Mouse (Mus musculus) testis, adult 2 months (tissue): ENCODE results near the gene Tsc2. TPM values are rescaled to one million over a fixed set of nuclear protein-coding genes. Genes with fewer than 3 reads are reported as not detected.

ENCODE experiments used
- H3K27ac ChIP-seq: fragments of 200-500 bp; 2 replicates; pipeline ENCODE4 v1.5.1; 2012; ENCODE audit warnings: low read depth, low read length; ENCODE audit not compliant: control insufficient read depth, insufficient read depth
- H3K27me3 ChIP-seq: fragments of 200-500 bp; 2 replicates; pipeline ENCODE4 v1.6.1; 2012; ENCODE audit warnings: mild to moderate bottlenecking, low read length, moderate library complexity; ENCODE audit not compliant: control insufficient read depth, insufficient read depth
- H3K36me3 ChIP-seq: fragments of 200-500 bp; 2 replicates; pipeline ENCODE4 v1.6.1; 2012; ENCODE audit warnings: mild to moderate bottlenecking, low read length; ENCODE audit not compliant: control insufficient read depth, insufficient read depth
- H3K4me1 ChIP-seq: fragments of 200-500 bp; 2 replicates; pipeline ENCODE4 v1.6.1; 2012; ENCODE audit warnings: low read length; ENCODE audit not compliant: control insufficient read depth, insufficient read depth
- H3K4me3 ChIP-seq: fragments of 200-500 bp; 2 replicates; pipeline ENCODE4 v1.5.1; 2012; ENCODE audit warnings: low read depth, mild to moderate bottlenecking, low read length, moderate library complexity, mixed read lengths; ENCODE audit not compliant: control insufficient read depth
- CTCF ChIP-seq: fragments of 200-500 bp; IDR thresholded peaks from 2 replicates; pipeline ENCODE4 v1.5.1; 2012; ENCODE audit warnings: low read depth, mild to moderate bottlenecking, inconsistent platforms, low read length, moderate library complexity; ENCODE audit not compliant: control insufficient read depth, insufficient read depth, insufficient replicate concordance
- POLR2A ChIP-seq: fragments of 200-500 bp; IDR thresholded peaks from 2 replicates; pipeline ENCODE4 v1.6.1; 2012; ENCODE audit warnings: low read depth, mild to moderate bottlenecking, inconsistent platforms, low read length, moderate library complexity; ENCODE audit not compliant: control insufficient read depth
- polyA plus RNA-seq: library from polyadenylated mRNA; depleted of rRNA; stranded (reverse); fragments of >200 nt; gene quantifications from 2 replicates; pipeline ENCODE4 v1.2.3, GENCODE M21; 2012

The Tsc2 gene
- polyA plus RNA-seq, 1 experiment = 41.6 TPM

DNA sequence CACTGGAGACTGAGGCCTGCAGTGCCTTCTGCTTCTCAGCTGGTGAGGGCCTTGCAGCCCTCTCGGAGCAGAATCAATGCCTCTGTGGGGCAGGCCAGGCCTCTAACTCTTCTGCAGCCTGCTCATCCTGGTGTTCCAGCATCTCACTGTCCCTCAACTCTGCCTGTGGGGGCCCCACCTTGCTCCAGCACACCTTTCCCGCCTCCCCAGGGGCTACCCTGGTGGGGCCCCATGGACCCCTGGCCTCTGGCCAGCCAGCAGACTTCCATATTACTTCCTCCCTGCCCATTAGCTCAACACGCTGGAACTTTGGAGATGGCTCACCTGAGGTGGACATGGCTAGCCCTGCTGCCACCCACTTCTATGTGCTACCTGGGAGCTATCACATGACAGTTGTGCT is 67.3 kb downstream of the Tsc2 start:
- H3K36me3 ChIP-seq = peaks cover 2% of the 10 kb centered on the region; the same call in 1 of the 2 replicates
- no peaks in the 10 kb centered on the region for H3K4me1 ChIP-seq
- no peaks in the 10 kb centered on the region for H3K27me3 ChIP-seq
- H3K4me3 ChIP-seq = no peak overlapping the region
- no peak overlapping the region for H3K27ac ChIP-seq
- TF ChIP-seq CTCF (no peak), POLR2A (no peak)

DNA sequence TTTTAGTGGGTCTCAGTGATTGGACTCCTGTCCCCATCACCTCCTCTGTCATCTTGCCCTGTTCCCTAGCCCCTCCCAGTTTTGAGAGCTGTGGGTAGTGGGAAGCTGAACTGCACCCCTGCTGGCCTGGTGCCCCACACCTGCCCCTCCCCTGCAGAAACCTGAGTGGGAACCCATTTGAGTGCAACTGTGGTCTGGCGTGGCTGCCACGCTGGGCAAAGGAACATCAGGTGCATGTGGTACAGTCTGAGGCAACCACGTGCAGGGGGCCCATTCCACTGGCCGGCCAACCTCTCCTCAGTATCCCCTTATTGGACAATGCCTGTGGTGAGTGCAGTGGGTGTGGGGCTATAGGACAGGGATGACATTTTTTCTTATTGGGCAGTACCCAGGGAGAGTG is 68.0 kb downstream of the Tsc2 start:
- H3K27me3 ChIP-seq = no peaks in the 10 kb centered on the region
- no peaks in the 10 kb centered on the region for H3K4me1 ChIP-seq
- peaks cover under 1% of the 10 kb centered on the region; the same call in 1 of the 2 replicates for H3K36me3 ChIP-seq
- TF ChIP-seq POLR2A (no peak), CTCF (no peak)
- no peak overlapping the region for H3K4me3 ChIP-seq
- H3K27ac ChIP-seq = no peak overlapping the region

GRCm38 (mm10) chr17:24563638-24564037 is 68.8 kb downstream of the Tsc2 start:
- Histone ChIP-seq H3K4me1 (no peaks in the 10 kb centered on the region), H3K27me3 (no peaks in the 10 kb centered on the region), H3K4me3 (no peak overlapping the region), H3K36me3 (no peaks in the 10 kb centered on the region; the same call in 1 of the 2 replicates), H3K27ac (no peak overlapping the region)
- TF ChIP-seq CTCF (no peak), POLR2A (no peak)

DNA sequence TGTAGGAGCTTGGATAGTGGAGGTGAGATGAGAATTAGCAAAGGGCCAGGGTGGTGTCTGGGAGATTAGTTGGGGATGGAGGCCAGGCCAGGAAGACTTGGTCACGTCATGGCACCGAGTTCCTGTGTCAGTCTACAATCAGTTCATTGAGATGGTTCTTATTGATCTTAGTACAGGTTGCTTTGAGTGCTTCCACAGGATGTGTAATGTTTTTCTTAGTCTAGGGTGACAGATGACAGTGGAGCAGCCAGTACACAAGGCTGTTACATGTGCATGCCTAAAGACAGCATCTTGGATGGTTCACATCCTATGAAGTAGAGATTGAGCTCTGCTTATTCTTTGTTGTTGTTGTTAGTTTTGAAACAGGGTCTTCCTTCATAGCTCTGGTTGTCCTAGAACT is 70.8 kb downstream of the Tsc2 start:
- H3K27ac ChIP-seq = no peak overlapping the region
- no peak overlapping the region for H3K4me3 ChIP-seq
- H3K4me1 ChIP-seq = no peaks in the 10 kb centered on the region
- no peaks in the 10 kb centered on the region; the same call in 1 of the 2 replicates for H3K36me3 ChIP-seq
- TF ChIP-seq POLR2A (no peak), CTCF (no peak)
- H3K27me3 ChIP-seq = no peaks in the 10 kb centered on the region

GRCm38 (mm10) chr17:24560301-24561028 is 72.0 kb downstream of the Tsc2 start:
- H3K4me1 ChIP-seq = no peaks in the 10 kb centered on the region
- H3K27ac ChIP-seq = no peak overlapping the region
- H3K36me3 ChIP-seq = no peaks in the 10 kb centered on the region; the same call in 1 of the 2 replicates
- no peaks in the 10 kb centered on the region for H3K27me3 ChIP-seq
- H3K4me3 ChIP-seq = no peak overlapping the region
- TF ChIP-seq POLR2A (no peak), CTCF (no peak)

- Histone ChIP-seq H3K27me3 (no peaks in the 10 kb centered on the region), H3K4me1 (no peaks in the 10 kb centered on the region), H3K27ac (no peak overlapping the region; the same call in 1 of the 2 replicates), H3K36me3 (no peaks in the 10 kb centered on the region), H3K4me3 (no peak overlapping the region)
- TF ChIP-seq CTCF = no peak
- no peak for TF ChIP-seq POLR2A
Measured at GRCm38 (mm10) chr17:24559146-24559545, 73.3 kb downstream of the Tsc2 start.

- TF ChIP-seq POLR2A (no peak), CTCF (no peak)
- Histone ChIP-seq H3K36me3 (no peaks in the 10 kb centered on the region), H3K4me3 (no peak overlapping the region), H3K4me1 (no peaks in the 10 kb centered on the region), H3K27ac (no peak overlapping the region), H3K27me3 (no peaks in the 10 kb centered on the region)
Measured at GRCm38 (mm10) chr17:24558600-24559099, 73.8 kb downstream of the Tsc2 start.
